Mouse (Mus musculus) urinary bladder, postnatal 4 days (tissue): ENCODE measurements around the gene Camk2n2.

ENCODE experiments used
- DNase-seq, 2 experiments: peaks; one replicate each; pipeline ENCODE4 v3.0.0; 2021 to 2022; ENCODE audit warnings: low spot score in 2 of 2

The Camk2n2 gene

GRCm38 (mm10) chr16:20610501-20611356 is 10.4 kb downstream of the Camk2n2 start:
- peak; percentile 70 to 76 for DNase-seq

GRCm38 (mm10) chr16:20604705-20605104 is 16.4 kb downstream of the Camk2n2 start:
- DNase-seq = no peak

- DNase-seq = no peak
Observed at GRCm38 (mm10) chr16:20600511-20600910, 20.6 kb downstream of the Camk2n2 start.

- DNase-seq = no peak
Observed at GRCm38 (mm10) chr16:20596687-20597441, 24.2 kb downstream of the Camk2n2 start.

GRCm38 (mm10) chr16:20595737-20596136 is 25.4 kb downstream of the Camk2n2 start:
- no peak for DNase-seq

- DNase-seq = no peak
Observed at GRCm38 (mm10) chr16:20595060-20595673, 25.9 kb downstream of the Camk2n2 start.

GRCm38 (mm10) chr16:20591076-20591705 is 29.9 kb downstream of the Camk2n2 start:
- DNase-seq = no peak

- DNase-seq = no peak
Observed at GRCm38 (mm10) chr16:20590680-20591038, 30.4 kb downstream of the Camk2n2 start.

GRCm38 (mm10) chr16:20589939-20590679 is 31.0 kb downstream of the Camk2n2 start:
- no peak for DNase-seq

GRCm38 (mm10) chr16:20589366-20589938 is 31.6 kb downstream of the Camk2n2 start, which contains the start of gene Vwa5b2:
TSS of gene Vwa5b2 (plus strand) at chr16:20589471.
- no peak for DNase-seq
